Mouse (Mus musculus) natural killer cell, adult 2 months (primary cell): ENCODE data around the gene Tmem54.
A peak's percentile ranks its signal among the peaks of the same experiment; 100 is the strongest.

ENCODE experiments used
- DNase-seq, 2 experiments: peaks; one replicate each; pipeline ENCODE4 v3.0.0; 2022; ENCODE audit warnings: low spot score in 2 of 2

Tmem54 gene

GRCm38 (mm10) chr4:129102133-129102829, 3.1 kb upstream of the Tmem54 start:
- DNase-seq, result no peak

DNA sequence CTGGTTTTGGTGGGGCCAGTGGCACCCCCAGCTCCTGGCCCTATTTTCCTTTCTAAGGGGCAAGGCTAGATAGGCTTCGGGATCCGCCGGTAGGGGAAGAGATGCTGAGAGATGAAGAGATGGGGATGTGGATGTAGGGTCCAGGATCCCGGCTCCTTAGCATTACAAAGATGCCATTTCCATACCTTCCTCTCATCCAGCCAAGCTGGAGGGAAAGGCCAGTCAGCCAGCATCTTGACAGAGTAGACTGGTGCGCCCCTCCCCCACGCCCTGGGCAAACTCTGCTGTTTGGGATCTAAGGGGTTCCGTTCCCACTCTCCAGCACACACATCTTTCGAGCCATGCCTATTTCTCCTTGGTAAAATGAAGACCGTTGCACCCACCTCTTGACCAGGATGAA, 725 bp downstream of the Tmem54 start:
- DNase-seq, result no peak

- DNase-seq, result no peak
Measured at GRCm38 (mm10) chr4:129107348-129107899, 2.1 kb downstream of the Tmem54 start.

GRCm38 (mm10) chr4:129108624-129109023, 3.3 kb downstream of the Tmem54 start:
- DNase-seq, result no peak

GRCm38 (mm10) chr4:129110804-129111203, 5.5 kb downstream of the Tmem54 start:
- no peak for DNase-seq

DNA sequence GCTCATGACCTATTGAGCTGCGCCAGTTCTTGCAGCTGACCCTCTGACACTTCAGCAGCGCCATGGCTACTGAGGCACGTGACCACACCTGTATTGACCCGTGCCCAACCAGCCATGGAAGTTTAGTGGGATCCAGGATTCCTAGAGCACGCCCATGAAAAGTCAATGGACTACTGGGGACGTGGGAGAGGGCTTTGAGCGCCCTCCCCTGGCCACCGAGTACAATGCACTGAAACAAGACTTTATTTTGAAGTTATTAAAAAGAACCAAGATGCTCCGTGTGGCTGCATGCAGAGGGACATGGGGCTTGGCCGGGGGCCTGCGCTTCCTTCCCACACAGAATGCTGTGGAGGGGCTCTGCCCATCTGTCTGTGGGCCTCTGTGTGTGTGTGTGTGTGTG, 6.0 kb downstream of the Tmem54 start:
- DNase-seq, result no peak

- no peak for DNase-seq
Measured at GRCm38 (mm10) chr4:129112231-129112630, 6.9 kb downstream of the Tmem54 start.

DNA sequence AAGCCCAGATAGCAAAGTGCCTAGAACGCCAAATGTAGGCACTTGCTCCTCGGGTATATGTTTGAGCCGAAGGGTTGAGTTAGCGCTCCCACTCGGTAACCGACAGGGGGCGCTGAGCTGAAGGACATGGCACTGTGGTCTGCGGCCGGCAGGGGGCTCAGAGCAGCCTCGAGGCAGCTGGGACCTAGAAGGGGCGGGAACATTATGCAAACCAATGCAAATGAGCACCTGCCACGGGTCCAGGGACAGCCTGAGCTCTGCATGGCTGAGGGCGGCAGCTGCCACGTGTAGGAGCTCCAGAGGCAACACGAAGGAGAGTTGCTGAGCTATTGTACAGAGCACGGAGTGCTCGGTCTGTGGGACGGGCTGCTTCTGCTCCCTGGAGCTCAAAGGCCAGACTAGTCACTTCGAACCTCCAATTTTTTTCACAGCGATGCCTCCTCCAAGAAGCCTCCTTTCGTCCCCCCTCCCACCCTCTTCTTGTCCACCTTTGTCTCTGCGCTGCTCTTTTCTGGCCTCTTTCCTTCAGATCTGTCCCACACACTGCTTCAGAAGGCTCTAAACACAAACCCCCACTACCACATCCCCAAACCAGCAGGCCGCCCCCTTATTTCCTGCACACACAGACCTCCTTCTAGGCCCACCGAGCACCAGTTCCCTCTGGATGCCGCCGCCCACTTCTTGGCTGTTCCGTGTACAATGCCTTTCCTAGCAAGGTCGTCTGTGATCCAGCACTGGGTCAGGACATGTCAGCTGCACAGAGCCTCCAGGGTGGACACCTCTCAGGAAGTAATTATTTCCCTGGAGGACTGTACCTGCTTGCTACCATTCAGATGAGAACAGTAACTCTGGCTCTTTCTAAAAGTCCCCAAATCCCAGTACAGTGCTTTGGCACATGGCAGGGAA, 8.0 kb downstream of the Tmem54 start:
- DNase-seq, result peak; percentile 28 to 66

GRCm38 (mm10) chr4:129116703-129117102, 11.4 kb downstream of the Tmem54 start:
- DNase-seq, result no peak

DNA sequence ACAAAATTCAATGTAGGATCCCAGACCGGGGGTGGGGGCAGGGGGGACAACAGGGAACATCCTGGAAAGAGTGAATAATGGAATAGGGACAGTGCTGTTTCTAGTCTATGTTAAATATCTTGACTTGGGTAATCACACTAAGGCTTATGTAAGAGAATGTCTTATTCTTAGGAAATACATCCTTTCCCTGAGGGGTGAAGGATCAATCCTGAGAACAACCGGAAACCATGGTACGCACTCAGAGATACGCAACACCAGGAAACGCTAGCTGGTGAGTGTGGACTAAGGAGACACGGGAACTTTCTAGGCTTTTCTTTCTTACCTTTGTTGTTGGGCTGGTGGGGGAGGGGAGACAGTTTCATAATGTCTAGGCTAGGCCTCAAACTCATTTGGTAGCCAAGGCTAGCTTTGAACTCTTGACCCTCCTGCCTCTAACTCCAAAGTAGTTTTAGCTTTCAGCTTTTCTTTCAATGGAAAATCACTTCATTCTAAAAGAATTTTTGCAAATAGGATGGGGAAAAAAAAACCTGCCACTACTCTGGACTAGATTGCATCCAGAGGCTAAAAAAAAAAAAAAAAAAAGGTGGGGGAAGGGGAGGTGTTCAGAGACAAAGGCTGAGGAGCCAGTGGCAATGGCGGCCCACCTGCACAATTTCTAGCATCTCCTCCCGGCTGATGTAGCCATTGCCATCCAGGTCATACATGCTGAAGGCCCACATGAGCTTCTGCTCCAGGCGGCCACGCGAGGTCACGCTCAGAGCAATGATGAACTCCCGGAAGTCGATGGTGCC, 12.6 kb downstream of the Tmem54 start:
- DNase-seq, result no peak

DNA sequence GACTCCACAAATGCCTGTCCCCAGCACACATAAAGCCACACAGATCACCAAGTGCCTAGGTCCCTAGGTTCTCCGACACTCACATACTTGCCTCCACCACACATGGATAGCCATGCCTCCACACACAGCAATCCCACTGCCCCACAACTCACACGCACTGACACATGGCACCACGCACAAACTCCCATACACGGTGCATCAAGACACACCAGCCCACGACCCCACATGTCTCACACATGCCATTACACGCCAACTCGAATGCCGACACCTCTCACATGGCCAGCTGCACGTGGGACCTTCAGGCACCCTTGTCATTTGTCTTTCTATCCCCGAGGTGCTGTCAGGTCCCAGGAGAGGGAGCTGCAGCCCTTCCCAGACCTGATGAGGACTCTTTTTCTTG, 14.4 kb downstream of the Tmem54 start:
- DNase-seq, result no peak

DNA sequence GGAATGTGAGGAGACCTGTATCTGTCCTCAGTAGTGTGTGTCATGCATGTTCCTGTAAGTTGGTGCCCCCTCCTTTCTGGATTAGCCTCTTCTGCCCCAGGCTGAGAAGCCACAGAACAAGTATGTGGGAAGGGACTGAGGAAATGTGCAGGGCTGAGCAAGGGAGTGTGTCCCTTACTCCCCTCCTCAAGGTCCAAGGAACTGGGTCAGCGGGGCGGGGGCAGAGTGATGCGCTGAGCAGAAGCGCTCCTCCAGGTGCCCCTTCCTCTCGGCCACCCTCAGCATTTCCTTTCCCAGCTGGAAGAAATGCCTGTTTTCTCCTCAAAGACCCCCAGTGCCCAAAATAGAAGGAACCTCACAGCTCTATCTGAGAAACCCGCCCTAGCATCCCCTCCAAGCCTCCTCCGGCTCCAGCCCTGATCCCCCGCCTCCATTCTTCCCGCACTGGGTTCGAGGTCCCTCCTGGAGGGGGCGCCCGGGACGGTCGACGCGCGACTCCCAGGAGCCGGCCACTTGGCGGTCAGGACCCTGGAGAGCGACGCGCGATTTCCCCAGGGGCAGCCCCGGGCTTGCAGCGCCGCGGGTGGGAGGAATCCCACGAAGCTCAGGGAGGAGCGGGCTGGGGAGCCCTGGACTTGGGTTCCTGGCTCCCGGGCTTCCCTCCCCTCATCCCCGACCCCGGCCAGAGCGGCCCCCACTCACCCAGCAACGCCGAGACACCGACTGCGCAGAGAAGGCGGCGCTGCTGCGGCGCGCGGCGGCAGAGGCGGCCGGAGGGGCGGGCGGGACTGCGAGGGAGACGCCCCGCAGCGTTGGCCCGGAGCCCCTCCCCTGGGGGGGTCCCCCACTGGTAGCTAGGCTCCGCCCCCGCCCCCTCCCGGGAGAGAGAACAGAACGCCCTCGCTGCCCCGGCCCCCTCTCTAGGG, 15.4 kb downstream of the Tmem54 start:
- peak in 1 of 2 experiments; percentile 43 for DNase-seq

- DNase-seq, result no peak
Measured at GRCm38 (mm10) chr4:129121569-129122086, 16.3 kb downstream of the Tmem54 start, which contains the start of gene Hpca. Hpca (minus strand) TSS chr4:129122036.

DNA sequence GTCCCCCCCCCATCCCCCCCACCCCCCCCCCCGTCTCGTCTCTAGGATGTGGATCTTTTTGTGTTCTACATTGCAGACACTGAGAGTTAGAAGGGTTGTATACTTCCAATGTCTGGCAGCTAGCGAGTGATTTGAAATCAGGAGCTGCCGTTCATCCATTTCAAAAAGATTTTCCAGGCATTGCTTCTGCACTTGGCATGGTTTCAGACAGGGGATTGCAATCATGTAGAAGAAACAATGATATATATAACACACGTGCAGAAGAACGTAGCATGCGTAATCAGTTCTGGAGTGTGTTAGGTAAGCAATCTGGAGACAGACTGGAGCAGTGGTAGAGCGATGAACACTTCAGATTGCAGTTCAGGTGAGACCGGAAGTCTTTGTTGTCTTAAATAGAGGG, 16.8 kb downstream of the Tmem54 start:
- no peak for DNase-seq

- no peak for DNase-seq
Measured at GRCm38 (mm10) chr4:129122719-129123118, 17.4 kb downstream of the Tmem54 start.

GRCm38 (mm10) chr4:129124652-129125146, 19.4 kb downstream of the Tmem54 start:
- no peak for DNase-seq

GRCm38 (mm10) chr4:129125736-129126451, 20.5 kb downstream of the Tmem54 start:
- DNase-seq, result no peak

DNA sequence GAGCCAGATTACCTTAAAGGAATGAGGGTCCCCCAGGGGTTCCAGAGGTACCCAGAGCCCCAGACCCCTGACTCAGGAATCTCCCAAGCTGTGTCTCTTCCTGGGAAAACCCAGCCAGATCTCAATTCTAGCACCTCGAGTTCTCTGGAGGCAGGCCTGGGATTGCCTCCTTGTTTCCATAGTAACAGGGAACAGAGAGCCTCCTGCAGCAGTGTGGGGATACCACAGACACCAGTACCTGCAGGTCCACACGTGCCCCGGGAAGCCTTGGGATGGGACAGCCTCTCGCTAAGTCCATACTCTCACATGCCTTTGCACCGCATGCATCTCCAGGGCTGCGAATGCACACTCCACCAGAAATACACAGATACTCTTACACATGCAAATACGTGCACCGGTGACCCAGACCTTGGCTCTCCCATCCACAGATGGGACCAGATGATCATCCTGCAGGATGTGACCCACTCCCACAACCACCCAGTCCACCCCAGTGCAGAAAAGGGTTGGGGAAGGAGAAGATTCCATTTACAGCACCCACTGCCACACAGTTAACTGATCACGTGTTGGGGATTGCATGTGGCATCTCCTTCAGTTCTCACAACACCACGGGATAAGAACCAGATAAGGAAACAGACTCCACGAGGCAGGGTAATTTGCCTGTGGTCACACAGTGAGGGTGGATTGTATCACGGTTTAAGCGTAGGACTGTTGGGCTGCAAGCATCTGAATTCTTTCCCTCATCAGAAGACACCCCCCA, 23.4 kb downstream of the Tmem54 start:
- no peak for DNase-seq

GRCm38 (mm10) chr4:129129387-129129786, 24.0 kb downstream of the Tmem54 start:
- no peak for DNase-seq
